Mouse (Mus musculus) mesoderm, embryonic 11.5 days (tissue): ENCODE results near the gene Mapk8.

ENCODE experiments used
- DNase-seq: peaks from one replicate; pipeline ENCODE4 v3.0.0-alpha.2; 2012; ENCODE audit warnings: low read depth, low spot score

Gene Mapk8

DNA sequence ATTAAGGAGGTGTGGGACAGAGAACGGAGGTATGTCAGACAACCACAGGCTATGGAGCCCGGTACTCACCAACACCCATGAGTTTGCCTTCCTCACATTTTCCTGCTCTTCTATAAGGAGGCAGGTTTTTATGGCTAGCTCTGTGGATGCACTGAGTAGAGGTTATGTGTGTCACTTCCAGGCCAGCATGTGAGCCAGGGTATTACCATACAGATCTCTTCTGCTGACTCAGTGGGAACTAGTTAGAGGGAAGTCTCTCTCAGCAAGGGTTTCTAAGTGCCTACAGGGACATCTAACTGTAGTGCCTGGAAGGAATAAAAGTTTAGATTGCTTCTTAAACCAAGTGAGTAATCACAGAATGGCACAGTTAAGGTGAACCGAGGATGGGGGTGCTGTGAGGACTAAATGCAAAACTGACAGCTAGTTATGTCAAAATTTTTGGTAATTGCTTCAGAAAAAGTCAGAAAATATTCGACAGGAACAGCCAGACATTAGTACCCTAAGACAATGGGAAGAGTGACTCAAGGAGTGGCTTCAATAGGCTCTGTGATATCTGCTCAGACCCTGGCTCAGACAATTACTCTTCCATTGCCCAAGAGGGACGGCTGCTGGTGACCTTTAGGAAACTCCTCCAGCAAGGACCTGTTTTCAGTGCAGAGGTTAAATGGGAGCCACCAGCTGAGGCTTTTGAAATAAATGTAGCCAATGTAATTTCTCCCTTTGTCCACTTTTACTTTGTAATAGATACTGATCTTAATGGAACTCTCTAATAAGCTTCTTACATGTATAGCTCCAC, 48.7 kb downstream of the Mapk8 start:
- DNase-seq: no peak

DNA sequence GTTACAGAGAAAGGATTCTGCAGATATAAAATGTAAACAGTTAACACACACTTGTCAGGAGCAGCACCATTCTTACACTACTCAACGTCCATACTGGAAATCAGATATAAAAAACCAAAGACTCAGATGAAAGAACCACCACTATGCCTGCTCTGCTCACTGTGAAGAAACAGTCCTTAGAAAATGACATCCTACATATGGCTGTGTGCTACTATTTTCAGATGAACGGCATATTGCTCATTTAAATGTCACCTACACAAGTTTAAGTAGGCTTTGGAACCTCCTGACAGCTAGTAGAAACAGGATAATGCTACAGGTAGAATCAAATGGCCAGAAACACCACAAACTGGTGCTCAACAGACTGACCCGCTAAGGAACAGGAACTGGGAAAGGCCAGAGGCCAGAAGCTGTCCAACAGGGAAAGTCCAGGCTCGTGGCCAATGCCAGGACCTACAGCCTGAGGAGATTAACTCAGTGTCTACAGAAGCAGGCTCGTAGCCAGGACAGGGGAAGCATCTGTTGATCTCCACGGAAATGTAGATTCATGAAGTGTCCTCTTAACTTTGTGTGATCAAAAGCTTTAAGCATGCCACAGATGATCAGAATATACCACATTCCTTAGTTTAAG, 66.0 kb downstream of the Mapk8 start:
- DNase-seq: no peak

DNA sequence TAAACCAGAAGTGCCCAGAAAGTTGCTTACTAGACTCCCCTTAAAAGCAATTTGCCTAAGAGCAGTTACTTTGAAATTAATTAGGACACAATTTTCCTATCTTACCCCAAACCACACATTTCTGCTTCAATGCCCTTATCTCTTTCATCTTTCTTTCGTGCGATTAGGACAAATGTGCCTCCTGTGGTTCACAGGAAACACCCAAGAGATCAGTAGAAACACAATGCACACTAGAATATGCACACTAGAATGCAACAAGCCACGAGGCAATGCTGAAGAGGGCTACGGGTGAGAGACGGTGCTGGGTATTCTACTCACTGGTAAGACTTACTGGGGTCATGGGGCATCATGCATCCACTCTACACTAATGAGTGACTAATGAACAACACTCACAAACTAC, 68.2 kb downstream of the Mapk8 start:
- DNase-seq: no peak

DNA sequence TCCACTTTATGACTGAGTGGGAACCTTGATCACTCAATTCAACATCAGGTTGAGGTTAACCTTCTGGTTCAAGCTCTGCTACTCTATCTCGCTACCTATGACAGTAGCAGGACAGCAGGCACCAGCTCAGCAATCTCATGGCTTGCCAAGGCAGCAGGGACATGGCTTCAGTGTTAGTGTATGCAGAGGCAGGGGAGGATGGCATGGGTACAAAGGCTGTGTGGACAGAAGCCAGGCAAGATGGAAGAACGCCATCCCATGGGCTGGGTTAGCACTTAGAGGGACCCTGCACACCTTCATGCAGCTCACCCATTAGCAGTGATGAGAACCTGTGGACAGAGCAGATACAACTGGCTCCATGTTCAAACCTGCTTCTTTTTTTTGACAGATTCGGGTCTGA, 69.7 kb downstream of the Mapk8 start:
- no peak for DNase-seq

DNA sequence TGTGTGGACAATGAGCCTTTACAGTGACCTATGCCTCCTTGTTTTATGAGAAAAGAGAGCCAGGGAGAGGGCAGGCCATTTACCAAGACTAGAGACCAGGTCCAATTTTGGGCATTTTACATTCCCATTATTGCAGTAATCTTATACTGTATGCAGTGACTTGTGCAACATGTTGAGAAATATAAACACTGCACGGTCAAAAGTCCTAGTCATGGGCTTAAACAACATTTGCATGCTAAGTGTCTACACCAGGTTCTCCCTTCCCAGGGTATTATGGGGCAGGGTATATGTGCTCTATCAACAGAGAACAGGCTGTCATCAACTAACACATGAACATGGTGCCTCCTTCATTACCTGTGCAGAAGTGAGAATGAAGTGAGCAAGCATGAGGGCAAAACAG, 72.9 kb downstream of the Mapk8 start:
- no peak for DNase-seq

DNA sequence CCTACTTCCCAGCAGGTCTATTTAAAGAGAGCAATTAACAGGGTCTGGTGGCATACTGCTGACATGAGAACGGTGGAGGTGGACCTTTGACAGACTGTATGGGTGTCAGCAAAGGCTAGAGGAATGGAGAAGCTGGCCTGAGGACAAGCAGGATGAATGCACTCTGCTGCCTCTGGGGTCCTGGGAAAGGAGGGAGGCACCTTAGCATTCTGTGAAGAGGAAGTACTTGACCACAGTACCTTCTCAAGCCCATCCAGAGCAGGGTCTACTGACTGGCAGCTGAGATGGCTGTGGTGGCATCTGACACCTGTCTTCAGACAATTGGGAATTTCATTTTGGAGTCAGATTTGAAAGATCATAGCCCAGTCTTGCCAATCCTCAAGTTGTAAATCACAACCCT, 73.7 kb downstream of the Mapk8 start:
- DNase-seq: no peak

DNA sequence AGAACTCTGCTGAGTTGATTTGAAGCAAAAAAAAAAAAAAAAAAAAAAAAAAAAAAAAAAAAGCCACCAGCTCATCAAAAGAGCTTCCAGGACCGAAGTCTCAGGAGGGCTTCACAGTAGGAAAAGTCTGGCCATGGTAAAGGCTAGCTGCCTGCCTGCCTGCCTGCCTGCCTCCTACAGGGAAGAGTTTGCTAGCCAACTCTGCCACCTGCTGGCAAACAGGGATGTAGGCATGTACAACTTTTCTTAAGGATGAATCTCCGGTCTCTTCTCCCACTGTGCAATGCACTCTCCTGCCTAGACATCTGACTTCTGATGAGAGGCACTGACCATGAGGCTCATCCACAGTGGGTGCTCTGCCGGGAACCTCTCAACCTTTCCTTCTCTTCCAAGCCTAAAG, 75.7 kb downstream of the Mapk8 start:
- DNase-seq: peak; percentile 81

DNA sequence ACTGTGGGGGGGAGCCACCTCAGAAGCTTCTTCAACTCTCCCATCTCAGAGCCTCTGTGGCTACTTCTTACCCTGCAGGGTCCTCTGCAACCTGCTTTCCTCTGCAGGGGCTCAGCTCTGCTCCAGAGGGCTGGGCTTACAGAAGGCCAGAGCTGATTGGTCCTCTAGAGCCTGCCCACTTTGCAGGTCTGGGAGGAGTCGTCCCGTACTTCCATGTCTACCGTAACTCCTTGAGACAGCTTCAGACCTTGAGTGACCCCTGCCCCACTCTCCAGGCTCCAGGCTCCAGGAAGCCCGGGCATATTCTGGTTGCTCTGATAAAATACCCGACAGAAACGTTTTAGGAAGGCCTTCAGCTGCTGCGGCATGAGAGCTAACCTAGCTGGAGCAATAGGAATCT, 76.9 kb downstream of the Mapk8 start:
- DNase-seq: no peak

DNA sequence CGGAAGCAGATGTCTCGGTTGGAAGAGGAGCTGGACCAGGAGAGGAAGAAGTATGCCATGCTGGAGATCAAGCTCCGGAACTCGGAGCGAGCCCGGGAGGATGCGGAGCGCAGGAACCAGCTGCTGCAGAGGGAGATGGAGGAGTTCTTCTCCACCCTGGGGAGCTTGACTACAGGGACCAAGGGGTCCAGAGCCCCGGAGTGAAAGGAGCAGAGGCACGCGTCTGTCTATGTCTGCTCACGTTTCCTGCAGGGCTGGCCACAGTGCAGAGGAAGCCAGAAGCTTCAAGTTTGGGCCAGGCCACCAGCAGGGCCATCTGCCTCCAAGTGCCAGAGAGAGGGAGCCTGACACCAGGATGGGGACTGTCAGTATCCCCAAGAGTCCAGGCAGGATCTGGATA, 77.6 kb downstream of the Mapk8 start:
- no peak for DNase-seq

DNA sequence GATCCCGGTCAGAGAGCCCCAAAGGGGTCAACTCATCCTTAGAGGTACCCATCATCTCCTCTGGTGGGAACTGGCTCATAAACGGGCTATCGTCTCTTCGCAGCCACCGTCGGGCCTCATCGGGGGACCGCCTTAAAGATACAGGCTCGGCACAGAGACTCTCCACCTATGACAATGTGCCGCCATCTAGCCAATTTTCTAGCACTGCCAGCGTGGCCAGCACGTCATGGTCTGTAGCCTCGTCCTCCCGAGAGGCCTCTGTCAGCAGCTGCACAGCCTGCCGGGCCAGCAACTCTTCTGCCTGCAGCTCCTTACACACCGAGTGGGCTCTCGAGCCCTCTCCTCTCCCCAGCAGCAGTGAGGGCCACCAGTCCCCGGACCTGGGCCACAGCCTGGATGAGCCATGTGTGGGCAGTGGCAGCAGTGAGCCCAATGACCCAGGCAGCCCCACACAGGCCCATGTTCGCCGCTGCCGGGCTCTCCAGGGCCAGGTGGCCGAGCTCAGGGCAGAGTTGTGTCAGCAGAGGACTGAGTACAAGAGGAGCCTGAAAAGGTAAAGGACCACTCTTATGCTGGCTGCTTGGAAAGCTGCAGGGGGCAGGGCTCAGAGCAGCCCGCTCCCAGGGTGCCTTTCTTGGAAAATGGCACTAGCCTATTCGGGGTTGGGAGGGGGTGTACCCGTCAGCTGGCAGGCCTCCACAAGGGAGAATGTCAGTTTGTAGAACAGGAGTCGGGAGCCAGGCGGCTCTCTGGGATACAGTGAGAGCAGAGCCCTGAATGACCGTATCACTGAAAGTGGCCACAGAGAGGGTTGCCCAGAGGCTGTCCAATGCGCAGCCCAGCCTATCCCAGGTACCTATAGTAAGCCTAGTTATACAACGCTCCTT, 79.8 kb downstream of the Mapk8 start:
- no peak for DNase-seq

DNA sequence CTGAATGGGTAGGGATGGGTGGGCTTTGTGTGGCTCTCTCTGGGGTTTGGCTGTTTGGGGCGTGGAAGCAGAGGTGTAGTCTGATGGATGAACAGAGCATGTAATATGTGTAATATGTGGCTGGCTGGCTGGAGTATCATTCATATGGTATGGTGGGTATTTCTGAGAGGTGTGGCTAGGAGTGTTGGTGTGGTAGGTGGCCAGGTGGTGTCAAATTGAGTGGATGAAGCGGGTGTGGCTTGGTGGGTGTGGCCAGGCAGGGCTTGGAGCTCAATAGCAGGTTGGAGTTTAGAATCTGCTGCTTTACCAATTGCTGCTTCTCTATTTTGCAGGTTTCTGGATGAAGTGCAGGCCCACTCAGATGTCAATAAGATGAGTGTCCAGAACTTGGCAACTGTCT, 82.9 kb downstream of the Mapk8 start:
- DNase-seq: no peak

DNA sequence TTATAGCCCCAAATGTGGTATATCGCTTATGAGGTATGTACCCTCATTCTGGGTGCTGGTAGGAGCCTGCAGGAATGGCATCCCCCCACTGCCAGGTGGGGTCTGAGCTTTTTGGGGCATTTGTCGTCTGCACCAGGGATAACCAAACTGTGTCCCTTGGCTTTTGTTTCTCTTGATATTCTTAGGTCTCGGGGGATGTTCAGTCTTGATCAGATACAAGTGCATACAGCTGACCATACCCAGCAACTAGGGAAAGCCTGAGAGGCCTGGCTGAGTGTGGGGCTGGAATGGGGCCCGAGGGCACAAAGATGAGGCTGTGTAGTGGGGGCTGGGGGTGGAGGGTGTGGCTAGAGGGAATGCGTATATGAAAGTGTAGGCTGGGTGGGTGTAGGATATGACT, 83.3 kb downstream of the Mapk8 start:
- no peak for DNase-seq

DNA sequence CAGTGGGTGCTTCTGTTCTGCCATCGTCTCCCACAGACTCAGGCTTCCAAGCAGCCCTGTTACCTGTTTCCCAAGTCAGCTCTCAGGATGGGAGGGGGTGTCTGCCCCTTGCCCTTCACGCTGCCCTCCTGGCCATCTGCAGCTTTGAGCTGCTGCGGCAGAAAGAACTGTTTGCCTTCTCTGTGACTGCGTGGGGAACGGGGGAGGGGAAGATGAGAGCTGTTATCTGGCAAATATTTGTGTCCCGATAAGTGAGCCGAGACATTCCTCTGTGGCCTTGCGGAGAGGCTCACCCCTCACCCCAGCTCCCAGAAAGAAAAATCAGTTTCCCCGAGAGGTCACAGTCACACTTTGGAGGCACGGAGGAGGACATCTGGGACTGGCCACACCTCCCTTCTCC, 84.2 kb downstream of the Mapk8 start:
- no peak for DNase-seq

DNA sequence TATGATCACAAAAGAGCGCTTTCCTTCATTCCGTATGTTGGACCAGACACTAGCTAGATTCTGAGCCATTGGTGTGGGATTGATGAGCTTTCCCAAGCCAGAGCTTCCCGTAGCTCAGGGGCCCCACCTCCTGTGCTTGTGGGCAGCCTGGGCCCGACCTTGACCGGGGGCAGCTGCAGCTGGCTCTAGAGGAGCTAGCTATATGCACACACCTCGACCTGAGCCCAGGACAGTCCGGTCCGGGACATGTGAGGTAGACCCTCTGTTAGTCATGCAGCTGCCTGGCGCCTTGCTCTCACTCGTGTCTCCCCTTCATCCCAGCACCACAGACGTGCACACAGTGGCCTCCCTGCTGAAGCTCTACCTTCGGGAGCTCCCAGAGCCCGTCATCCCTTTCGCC, 84.8 kb downstream of the Mapk8 start:
- DNase-seq: no peak

DNA sequence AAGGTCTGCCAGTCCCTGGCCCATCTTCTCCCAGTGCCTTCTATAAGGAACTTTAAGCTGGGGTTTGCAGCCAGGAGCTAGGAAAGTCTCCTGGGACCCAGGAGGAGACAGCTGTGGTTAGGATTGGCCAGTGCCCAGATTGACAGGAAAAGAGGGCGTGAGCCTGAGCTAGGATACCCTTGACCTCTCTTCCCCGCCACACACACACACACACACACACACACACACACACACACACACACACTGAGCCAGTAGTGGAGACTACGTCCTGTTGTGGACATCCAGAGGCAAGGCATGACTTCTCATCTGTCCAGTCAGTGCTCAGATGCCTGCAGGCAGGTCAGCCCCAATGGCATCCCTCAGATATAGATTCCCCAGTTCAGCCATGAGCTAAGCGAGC, 85.4 kb downstream of the Mapk8 start:
- no peak for DNase-seq

DNA sequence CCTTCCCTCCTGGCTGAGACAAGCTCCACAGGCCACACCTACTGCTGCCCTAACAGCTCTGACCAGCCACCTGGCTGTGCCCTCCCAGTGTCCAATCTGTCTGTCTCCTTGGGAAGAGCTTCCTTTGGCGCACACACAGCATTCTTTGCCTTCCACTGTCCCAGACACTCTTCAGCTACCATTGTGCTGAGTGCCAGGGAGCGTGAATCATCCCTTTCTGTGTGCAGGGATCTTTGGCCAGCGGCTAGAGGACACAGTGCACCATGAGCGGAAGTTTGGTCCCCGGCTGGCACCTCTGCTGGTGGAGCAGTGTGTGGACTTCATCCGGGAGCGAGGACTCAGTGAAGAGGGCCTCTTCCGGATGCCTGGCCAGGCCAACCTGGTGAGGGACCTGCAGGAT, 88.1 kb downstream of the Mapk8 start:
- DNase-seq: no peak

DNA sequence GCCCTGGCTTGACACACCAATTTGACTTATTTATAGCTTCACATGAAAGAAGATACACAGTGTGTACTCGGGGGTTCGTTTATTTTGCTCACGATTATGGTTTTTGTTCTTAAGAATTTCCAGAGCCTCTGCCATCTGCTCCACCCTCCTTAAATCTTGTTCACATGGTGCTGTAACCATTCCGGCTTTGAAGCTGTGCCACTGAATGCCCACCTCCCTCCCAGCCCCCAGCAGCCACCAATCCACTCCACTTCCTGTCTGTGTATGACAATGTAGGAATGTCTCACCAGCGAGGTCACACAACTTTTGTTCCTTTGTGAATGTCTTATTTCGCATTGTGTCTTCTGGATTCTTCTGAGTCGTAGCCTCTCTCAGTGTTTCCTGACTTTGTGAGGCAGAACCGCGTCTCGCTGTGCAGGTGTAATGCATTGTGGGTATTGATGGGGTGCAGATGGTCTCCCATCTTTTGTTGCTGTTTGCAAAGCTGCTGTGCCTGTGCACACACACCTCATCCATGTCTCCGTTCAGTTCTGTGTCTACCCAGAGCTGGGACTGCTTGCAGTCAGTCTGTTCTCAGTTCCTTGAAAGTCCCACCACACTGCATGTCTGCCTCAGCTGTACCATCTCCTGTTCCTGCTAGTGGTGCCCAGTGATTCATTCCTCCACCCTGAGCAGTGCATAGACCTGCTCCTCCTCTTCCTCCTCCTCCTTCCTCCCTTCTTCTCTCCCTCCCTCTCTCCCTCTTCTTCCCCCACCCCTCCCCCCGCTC, 89.2 kb downstream of the Mapk8 start:
- no peak for DNase-seq

DNA sequence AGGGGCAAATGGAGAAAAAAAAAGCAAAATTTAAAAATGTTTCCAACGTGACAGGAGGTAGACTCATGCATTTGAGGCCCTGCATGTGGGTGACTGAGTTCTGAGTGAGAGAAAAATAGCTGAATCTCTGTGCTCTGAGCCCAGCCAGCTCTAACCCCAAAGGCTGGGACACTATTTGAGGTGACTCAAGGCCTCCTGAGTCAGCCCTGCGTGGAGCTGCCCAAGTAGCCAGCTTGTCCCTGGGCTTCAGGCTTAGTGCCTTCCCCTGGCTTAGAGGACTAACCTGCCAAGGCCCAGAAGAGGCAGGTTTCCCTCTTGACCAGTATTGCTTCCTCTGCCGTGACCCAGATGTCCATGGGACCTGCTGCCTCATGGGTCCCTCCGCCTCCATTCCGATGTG, 91.7 kb downstream of the Mapk8 start:
- no peak for DNase-seq

DNA sequence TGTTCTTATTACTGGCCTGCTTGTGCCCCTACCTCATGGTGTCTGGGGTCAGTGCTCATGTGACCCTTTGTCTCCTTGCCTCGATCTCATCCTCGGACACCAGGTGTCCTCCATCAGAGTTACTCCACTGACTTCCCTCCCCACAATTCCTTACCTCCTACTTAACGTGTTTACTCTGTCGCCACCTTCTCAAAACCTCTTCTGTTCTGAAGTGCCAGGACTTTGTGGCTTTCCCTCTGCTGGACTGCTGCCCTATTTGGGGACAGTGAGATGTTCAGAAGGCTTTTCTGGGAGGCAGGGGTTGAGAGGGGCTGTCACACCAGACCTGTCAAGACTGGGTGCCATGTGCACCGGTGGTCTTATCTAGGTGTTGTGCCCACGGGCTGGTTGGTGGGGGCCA, 94.1 kb downstream of the Mapk8 start:
- DNase-seq: no peak

DNA sequence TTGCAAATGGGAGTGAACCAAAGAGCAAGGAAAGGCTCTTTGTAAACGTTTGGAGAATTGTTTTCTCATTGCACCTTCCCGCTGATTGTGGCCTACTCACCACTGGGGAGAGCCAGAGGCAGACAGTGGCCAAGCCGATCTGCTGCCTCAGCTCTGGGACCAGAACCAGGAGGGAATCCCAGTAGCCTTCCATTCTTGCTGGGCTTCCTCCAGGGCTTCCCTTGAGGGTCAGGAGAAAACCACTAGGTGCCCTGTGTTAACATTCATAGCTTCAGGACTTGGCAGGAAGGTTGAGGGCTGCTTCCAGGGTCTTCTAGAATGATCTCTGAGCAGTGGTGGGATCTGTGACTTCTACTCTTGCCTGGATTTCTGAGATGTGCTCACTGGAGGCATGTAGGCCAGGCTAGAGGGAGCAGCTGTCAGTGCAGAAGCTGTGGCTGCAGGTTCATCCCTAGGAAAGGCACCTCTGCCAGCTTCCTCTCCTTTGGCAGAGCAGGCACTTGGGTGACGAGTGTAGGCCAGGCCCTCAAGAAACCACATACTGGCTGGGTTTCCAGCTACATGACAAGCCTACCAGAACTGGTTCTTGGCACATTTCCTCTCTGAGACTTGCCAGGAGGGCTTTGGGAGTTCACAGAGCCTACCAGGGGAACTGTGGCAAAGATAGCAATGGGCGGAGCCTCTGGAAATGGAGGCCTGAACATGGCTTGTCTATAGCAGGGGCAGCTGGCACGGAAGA, 94.8 kb downstream of the Mapk8 start:
- DNase-seq: no peak

DNA sequence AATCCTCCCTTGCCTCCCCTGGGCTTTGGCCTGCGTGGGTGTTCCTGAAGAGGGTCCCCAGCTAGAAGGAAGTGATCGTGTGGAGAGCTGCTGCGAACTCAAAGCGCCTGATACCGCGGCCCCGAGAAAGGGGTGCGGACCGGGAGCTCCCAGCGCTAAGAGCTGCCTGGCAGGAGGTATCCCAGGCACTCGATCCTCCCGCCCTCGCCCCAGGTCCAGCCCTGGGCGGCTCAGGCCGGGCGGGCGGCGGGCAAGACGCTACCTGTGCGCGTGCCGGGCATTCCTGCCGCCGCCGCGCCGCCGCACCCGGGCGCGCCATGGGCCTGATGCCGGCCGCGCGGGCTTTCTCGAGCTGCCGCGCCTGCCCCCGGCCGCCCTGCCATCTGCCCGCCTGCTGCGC, 95.9 kb downstream of the Mapk8 start:
- DNase-seq: no peak
